Mouse (Mus musculus) brain, embryonic 14.5 days (tissue): Measurements from ENCODE around the gene Farp2.
"Not testable (repeated sequence)": the region's sequence is repeated elsewhere in the genome, so short reads cannot be mapped to it uniquely, and the experiment has no call there.

Source experiments
- CTCF ChIP-seq: fragments of 200-500 bp; IDR thresholded peaks from 2 replicates; pipeline ENCODE4 v1.5.1; 2012; ENCODE audit warnings: inconsistent platforms, mild to moderate bottlenecking, moderate library complexity, borderline replicate concordance; ENCODE audit not compliant: insufficient read depth, insufficient read length; ENCODE audit errors: extremely low read depth
- POLR2A ChIP-seq: fragments of 200-500 bp; IDR thresholded peaks from 2 replicates; pipeline ENCODE4 v1.6.1; 2012; ENCODE audit warnings: mild to moderate bottlenecking, inconsistent platforms, borderline replicate concordance; ENCODE audit not compliant: poor library complexity, insufficient read depth, insufficient read length, severe bottlenecking; ENCODE audit errors: extremely low read depth

DNA sequence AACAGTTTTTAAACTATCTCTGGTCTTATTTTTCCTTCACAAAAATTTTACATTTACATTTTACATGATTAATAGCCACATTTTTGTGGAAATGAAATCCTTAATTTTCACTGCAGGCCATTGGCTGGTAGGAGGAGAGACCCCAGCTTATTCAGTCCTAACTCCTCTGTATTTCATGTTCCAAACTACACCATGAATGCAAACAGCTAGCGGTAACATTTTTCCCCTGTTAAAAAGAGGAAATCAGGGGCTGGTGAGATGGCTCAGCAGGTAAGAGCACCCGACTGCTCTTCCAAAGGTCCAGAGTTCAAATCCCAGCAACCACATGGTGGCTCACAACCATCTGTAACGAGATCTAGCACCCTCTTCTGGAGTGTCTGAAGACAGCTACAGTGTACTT, 25.6 kb upstream of the Farp2 start:
- not testable (repeated sequence) for TF ChIP-seq POLR2A, CTCF
